In the genomic region with DNA sequence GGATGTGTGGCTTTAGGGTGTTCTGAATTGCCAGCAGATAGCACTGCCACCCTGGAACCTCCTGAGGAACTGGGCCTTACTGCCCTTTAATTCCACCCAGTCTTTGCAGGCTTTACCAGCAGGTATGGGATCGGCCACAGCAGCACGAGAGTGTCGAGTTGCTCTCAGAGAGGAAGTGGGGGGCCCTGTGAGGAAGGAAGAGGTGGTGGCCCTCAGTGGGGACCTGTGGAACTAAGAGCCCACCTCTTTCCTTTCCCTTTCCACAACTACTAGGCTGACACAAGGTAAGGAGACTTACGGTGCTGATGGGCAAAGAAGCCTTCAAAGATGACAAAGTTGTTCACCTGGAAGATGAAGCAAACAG, we compare ENCODE assay signal across 17 mouse cellular contexts. TPM values are rescaled to one million over a fixed set of nuclear protein-coding genes. Genes with fewer than 3 reads are reported as not detected.
A peak's percentile ranks its signal among the peaks of the same experiment; 100 is the strongest.
DNase-seq lines count a peak whose midpoint lies in the region; ATAC-seq and TF ChIP-seq lines count a peak whose summit lies in the region.
"Had no signal": no experiment of that assay in that cellular context is flagged by ENCODE, and none has a peak within 500 bp of the region (broad histone marks: within the 10 kb centered on the region; RNA-seq: fewer than 3 reads in every experiment).

No protein-coding gene starts in this region.

- 60% methylated on average over 4 of the region's 4 CpGs for WGBS in heart, embryonic 15.5 days
- 67% methylated on average over 4 of the region's 4 CpGs for WGBS in lung, embryonic 15.5 days

- H3K4me2 ChIP-seq in heart, embryonic 15.5 days, result peak overlapping the region; percentile 12; the same call in 1 of the 2 replicates
- no peak overlapping the region for H3K4me2 ChIP-seq in lung, embryonic 15.5 days
- H3K4me2 ChIP-seq: hindbrain, embryonic 12.5 days; limb, embryonic 13.5 days; neural tube, embryonic 15.5 days had no signal

- no peak for TF ChIP-seq CTCF in embryonic fibroblast, embryonic 13.5 days (IDR thresholded peaks at IDR 0.05; ENCODE audit: borderline replicate concordance, insufficient read depth, low read length)

- peaks cover 26% of the 10 kb centered on the region for H3K4me1 ChIP-seq in heart, embryonic 15.5 days (replicated peaks)
- peaks cover 7% of the 10 kb centered on the region for H3K4me1 ChIP-seq in lung, embryonic 15.5 days
- peaks cover 3% of the 10 kb centered on the region; the same call in 1 of the 2 replicates for H3K4me1 ChIP-seq in embryonic fibroblast, embryonic 13.5 days (ENCODE audit: control insufficient read depth, insufficient read depth, low read length)

- H3K9me3 ChIP-seq in heart, embryonic 15.5 days (replicated peaks), result no peaks in the 10 kb centered on the region
- H3K9me3 ChIP-seq in lung, embryonic 15.5 days, result no peaks in the 10 kb centered on the region
- H3K9me3 ChIP-seq: hindbrain, embryonic 12.5 days; limb, embryonic 13.5 days; neural tube, embryonic 15.5 days had no signal

- H3K9ac ChIP-seq in heart, embryonic 15.5 days, result peak overlapping the region; percentile 22
- no peak overlapping the region; the same call in 1 of the 2 replicates for H3K9ac ChIP-seq in lung, embryonic 15.5 days
- H3K9ac ChIP-seq: forebrain, postnatal 0 days; hindbrain, embryonic 12.5 days; limb, embryonic 13.5 days; neural tube, embryonic 15.5 days had no signal

- no peak for DNase-seq in heart, adult 11 months
- DNase-seq in lung, adult 18-20 months, result no peak
- no peak for DNase-seq in embryo, embryonic 10 days (ENCODE audit: low spot score)
- no peak for DNase-seq in retina, postnatal 1 day
- DNase-seq: cerebellum, adult 11 months; forebrain, postnatal 0 days; gastrocnemius, postnatal 14 days; right cerebral cortex, postnatal 14 days had no signal

- H3K36me3 ChIP-seq in heart, embryonic 15.5 days, result peaks cover 11% of the 10 kb centered on the region; the same call in 1 of the 2 replicates
- H3K36me3 ChIP-seq in lung, embryonic 15.5 days, result peaks cover 63% of the 10 kb centered on the region

- no peak for TF ChIP-seq POLR2A in embryonic fibroblast, embryonic 13.5 days (IDR thresholded peaks at IDR 0.05; ENCODE audit: low read depth, low read length)

- peak; percentile 7; the same call in 1 of the 2 replicates for ATAC-seq in heart, embryonic 15.5 days (replicated peaks; ENCODE audit: insufficient number of reproducible peaks, insufficient read depth, low FRiP score, low read depth)
- ATAC-seq in lung, embryonic 15.5 days (ENCODE audit: borderline replicate concordance, extremely low read depth, low FRiP score, low TSS enrichment), result no peak
- ATAC-seq in megakaryocyte progenitor cell, adult 5-6 weeks (replicated peaks; ENCODE audit: poor library complexity), result peak; percentile 32
- ATAC-seq: forebrain, postnatal 0 days; intestine, embryonic 16.5 days had no signal

- H3K27ac ChIP-seq in heart, embryonic 15.5 days, result peak overlapping the region; percentile 80
- 0 out of 2 replicates have a peak overlapping the region, but pooled peaks have one; percentile 11 for H3K27ac ChIP-seq in lung, embryonic 15.5 days
- peak overlapping the region; percentile 42 for H3K27ac ChIP-seq in embryonic fibroblast, embryonic 13.5 days (ENCODE audit: insufficient read depth, low read length)
- H3K27ac ChIP-seq: hindbrain, embryonic 12.5 days; left cerebral cortex, adult 2 months; limb, embryonic 13.5 days; neural tube, embryonic 15.5 days had no signal

- no peak overlapping the region for H3K4me3 ChIP-seq in heart, embryonic 15.5 days
- H3K4me3 ChIP-seq in lung, embryonic 15.5 days, result no peak overlapping the region
- H3K4me3 ChIP-seq in embryonic fibroblast, embryonic 13.5 days (ENCODE audit: insufficient read depth, low read length), result no peak overlapping the region
- H3K4me3 ChIP-seq: hindbrain, embryonic 12.5 days; left cerebral cortex, adult 2 months; limb, embryonic 13.5 days; neural tube, embryonic 15.5 days had no signal

- H3K27me3 ChIP-seq in heart, embryonic 15.5 days, result no peaks in the 10 kb centered on the region
- H3K27me3 ChIP-seq in lung, embryonic 15.5 days, result no peaks in the 10 kb centered on the region
- H3K27me3 ChIP-seq: hindbrain, embryonic 12.5 days; limb, embryonic 13.5 days; neural tube, embryonic 15.5 days had no signal

RNA-seq across cellular contexts. Expression of gene Atat1, which starts 5.9 kb away (rescaled TPM):
- 38.7 and 50.7 TPM in 2 replicates for polyA plus RNA-seq in heart, embryonic 15.5 days (2015; fragmentation: Nextera tagmentation; extraction: Ambion mirVana)
- 58.3 and 63.6 TPM in 2 replicates for polyA plus RNA-seq in lung, embryonic 15.5 days (2015; fragmentation: Nextera tagmentation; extraction: Ambion mirVana)
- polyA plus RNA-seq in embryonic fibroblast, embryonic 13.5 days (2011; ENCODE audit: insufficient read length, low read depth, missing spikeins), result 31.8 and 34.7 TPM in 2 replicates
- total RNA-seq in megakaryocyte progenitor cell, adult 5-6 weeks (2015), result 6.0 and 8.8 TPM in 2 replicates
- 4.6 and 10.7 TPM in 2 replicates for total RNA-seq in megakaryocyte progenitor cell, adult 5-6 weeks (2017)

RNA-seq across cellular contexts. Expression of gene 2310061I04Rik, which starts 6.7 kb away (rescaled TPM):
- polyA plus RNA-seq in heart, embryonic 15.5 days (2015; fragmentation: Nextera tagmentation; extraction: Ambion mirVana), result 23.9 and 27.6 TPM in 2 replicates
- polyA plus RNA-seq in lung, embryonic 15.5 days (2015; fragmentation: Nextera tagmentation; extraction: Ambion mirVana), result 20.5 and 21.2 TPM in 2 replicates
- 29.0 and 37.3 TPM in 2 replicates for polyA plus RNA-seq in embryonic fibroblast, embryonic 13.5 days (2011; ENCODE audit: insufficient read length, low read depth, missing spikeins)
- total RNA-seq in megakaryocyte progenitor cell, adult 5-6 weeks (2015), result 38.8 and 51.8 TPM in 2 replicates
- 4.5 and 7.5 TPM in 2 replicates for total RNA-seq in megakaryocyte progenitor cell, adult 5-6 weeks (2017)

RNA-seq across cellular contexts. Expression of gene Mrps18b, which starts 12.2 kb away (rescaled TPM):
- polyA plus RNA-seq in heart, embryonic 15.5 days (2015; fragmentation: Nextera tagmentation; extraction: Ambion mirVana), result 64.2 and 69.2 TPM in 2 replicates
- polyA plus RNA-seq in lung, embryonic 15.5 days (2015; fragmentation: Nextera tagmentation; extraction: Ambion mirVana), result 73.9 and 77.5 TPM in 2 replicates
- polyA plus RNA-seq in embryonic fibroblast, embryonic 13.5 days (2011; ENCODE audit: insufficient read length, low read depth, missing spikeins), result 86.9 and 89.8 TPM in 2 replicates
- 96.2 and 142 TPM in 2 replicates for total RNA-seq in megakaryocyte progenitor cell, adult 5-6 weeks (2015)
- total RNA-seq in megakaryocyte progenitor cell, adult 5-6 weeks (2017), result 68.3 and 76.4 TPM in 2 replicates

RNA-seq across cellular contexts. Expression of gene Ppp1r10, which starts 12.3 kb away (rescaled TPM):
- polyA plus RNA-seq in heart, embryonic 15.5 days (2015; fragmentation: Nextera tagmentation; extraction: Ambion mirVana), result 26.5 and 28.1 TPM in 2 replicates
- polyA plus RNA-seq in lung, embryonic 15.5 days (2015; fragmentation: Nextera tagmentation; extraction: Ambion mirVana), result 35.9 and 38.2 TPM in 2 replicates
- polyA plus RNA-seq in embryonic fibroblast, embryonic 13.5 days (2011; ENCODE audit: insufficient read length, low read depth, missing spikeins), result 58.6 and 67.3 TPM in 2 replicates
- total RNA-seq in megakaryocyte progenitor cell, adult 5-6 weeks (2015), result 75.7 and 80.1 TPM in 2 replicates
- total RNA-seq in megakaryocyte progenitor cell, adult 5-6 weeks (2017), result 121 and 126 TPM in 2 replicates

RNA-seq across cellular contexts. Expression of gene Dhx16, which starts 24.4 kb away (rescaled TPM):
- polyA plus RNA-seq in heart, embryonic 15.5 days (2015; fragmentation: Nextera tagmentation; extraction: Ambion mirVana), result 19.7 and 31.1 TPM in 2 replicates
- 42.0 and 42.1 TPM in 2 replicates for polyA plus RNA-seq in lung, embryonic 15.5 days (2015; fragmentation: Nextera tagmentation; extraction: Ambion mirVana)
- 40.5 and 41.1 TPM in 2 replicates for polyA plus RNA-seq in embryonic fibroblast, embryonic 13.5 days (2011; ENCODE audit: insufficient read length, low read depth, missing spikeins)
- 100 and 110 TPM in 2 replicates for total RNA-seq in megakaryocyte progenitor cell, adult 5-6 weeks (2015)
- total RNA-seq in megakaryocyte progenitor cell, adult 5-6 weeks (2017), result 78.2 and 82.0 TPM in 2 replicates

Comparison
In these comparisons a context has a peak if more than half of its experiments do, and no peak if none do; other contexts are left out.
1. H3K27ac ChIP-seq: peak in every context shown above with its lines; median percentile 80 in heart, embryonic 15.5 days; 42 in embryonic fibroblast, embryonic 13.5 days; 11 in lung, embryonic 15.5 days.